Mouse (Mus musculus): ENCODE measurements at regions not wholly inside any gene's neighbourhood (a gene's known extent, or its start where the extent isn't known, plus 50 kb on each side); places are given as distances from the start of the nearest gene placed in this dataset.

GRCm38 (mm10) chr13:25560339-25560738, 290.0 kb upstream of the Nrsn1 start:
- 42% methylated on average over 2 of the region's 2 CpGs for WGBS
- DNase-seq (ENCODE audit: low spot score) (no peak), ATAC-seq (ENCODE audit: insufficient read depth, low read depth) (no peak)
- Histone ChIP-seq H3K27me3 (ENCODE audit: control insufficient read depth, insufficient read depth, low read length) (no peaks in the 10 kb centered on the region), H3K9me3 (replicated peaks; ENCODE audit: control insufficient read depth, low read length) (no peaks in the 10 kb centered on the region), H3K9ac (replicated peaks; ENCODE audit: low read depth, low read length) (no peak overlapping the region), H3K36me3 (replicated peaks; ENCODE audit: control insufficient read depth, insufficient read depth, low read length) (no peaks in the 10 kb centered on the region), H3K27ac (ENCODE audit: low read depth) (no peak overlapping the region), H3K4me1 (ENCODE audit: control insufficient read depth, insufficient read depth) (no peaks in the 10 kb centered on the region), H3K4me3 (ENCODE audit: low read depth, low read length) (no peak overlapping the region), H3K4me2 (ENCODE audit: low read depth, low read length) (no peak overlapping the region)
- TF ChIP-seq EP300 (IDR thresholded peaks at IDR 0.05; ENCODE audit: low read depth): no peak
- TF ChIP-seq CTCF (IDR thresholded peaks at IDR 0.05; ENCODE audit: low read depth): no peak

GRCm38 (mm10) chr13:25554962-25555361, 284.7 kb upstream of the Nrsn1 start:
- WGBS: 83% methylated on average over 6 of the region's 6 CpGs
- H3K4me1 ChIP-seq (ENCODE audit: control insufficient read depth, insufficient read depth): no peaks in the 10 kb centered on the region
- no peak for ATAC-seq (ENCODE audit: insufficient read depth, low read depth)

GRCm38 (mm10) chr13:25548551-25548950, 278.2 kb upstream of the Nrsn1 start:
- H3K36me3 ChIP-seq (replicated peaks; ENCODE audit: control insufficient read depth, insufficient read depth, low read length): no peaks in the 10 kb centered on the region
- DNase-seq (ENCODE audit: low spot score) (no peak), ATAC-seq (ENCODE audit: insufficient read depth, low read depth) (no peak)
- WGBS: 82% methylated on average over 9 of the region's 9 CpGs
- H3K4me3 ChIP-seq (ENCODE audit: low read depth, low read length): no peak overlapping the region
- no peaks in the 10 kb centered on the region for H3K4me1 ChIP-seq (ENCODE audit: control insufficient read depth, insufficient read depth)
- no peaks in the 10 kb centered on the region for H3K27me3 ChIP-seq (ENCODE audit: control insufficient read depth, insufficient read depth, low read length)
- H3K27ac ChIP-seq (ENCODE audit: low read depth): no peak overlapping the region
- no peak overlapping the region for H3K9ac ChIP-seq (replicated peaks; ENCODE audit: low read depth, low read length)
- H3K9me3 ChIP-seq (replicated peaks; ENCODE audit: control insufficient read depth, low read length): no peaks in the 10 kb centered on the region
- TF ChIP-seq CTCF (IDR thresholded peaks at IDR 0.05; ENCODE audit: low read depth): no peak
- TF ChIP-seq EP300 (IDR thresholded peaks at IDR 0.05; ENCODE audit: low read depth): no peak
- no peak overlapping the region for H3K4me2 ChIP-seq (ENCODE audit: low read depth, low read length)

More at GRCm38 (mm10) chr13:25554962-25555361, 284.7 kb upstream of the Nrsn1 start:
- Histone ChIP-seq H3K27me3 (ENCODE audit: control insufficient read depth, insufficient read depth, low read length) (no peaks in the 10 kb centered on the region), H3K9ac (replicated peaks; ENCODE audit: low read depth, low read length) (no peak overlapping the region), H3K27ac (ENCODE audit: low read depth) (no peak overlapping the region), H3K9me3 (replicated peaks; ENCODE audit: control insufficient read depth, low read length) (no peaks in the 10 kb centered on the region), H3K4me2 (ENCODE audit: low read depth, low read length) (no peak overlapping the region), H3K4me3 (ENCODE audit: low read depth, low read length) (no peak overlapping the region), H3K36me3 (replicated peaks; ENCODE audit: control insufficient read depth, insufficient read depth, low read length) (no peaks in the 10 kb centered on the region)
- TF ChIP-seq CTCF (IDR thresholded peaks at IDR 0.05; ENCODE audit: low read depth): no peak
- no peak for TF ChIP-seq EP300 (IDR thresholded peaks at IDR 0.05; ENCODE audit: low read depth)
- DNase-seq (ENCODE audit: low spot score): no peak

- Histone ChIP-seq H3K4me1 (ENCODE audit: control insufficient read depth, insufficient read depth) (no peaks in the 10 kb centered on the region), H3K36me3 (replicated peaks; ENCODE audit: control insufficient read depth, insufficient read depth, low read length) (no peaks in the 10 kb centered on the region), H3K9ac (replicated peaks; ENCODE audit: low read depth, low read length) (no peak overlapping the region), H3K27me3 (ENCODE audit: control insufficient read depth, insufficient read depth, low read length) (no peaks in the 10 kb centered on the region), H3K9me3 (replicated peaks; ENCODE audit: control insufficient read depth, low read length) (no peaks in the 10 kb centered on the region), H3K4me3 (ENCODE audit: low read depth, low read length) (no peak overlapping the region), H3K4me2 (ENCODE audit: low read depth, low read length) (no peak overlapping the region), H3K27ac (ENCODE audit: low read depth) (no peak overlapping the region)
- 72% methylated on average over 12 of the region's 12 CpGs for WGBS
- TF ChIP-seq CTCF (IDR thresholded peaks at IDR 0.05; ENCODE audit: low read depth): no peak
- no peak for TF ChIP-seq EP300 (IDR thresholded peaks at IDR 0.05; ENCODE audit: low read depth)
- no peak for ATAC-seq (ENCODE audit: insufficient read depth, low read depth)
- DNase-seq (ENCODE audit: low spot score): no peak
Measured at GRCm38 (mm10) chr13:25547150-25548145, 277.1 kb upstream of the Nrsn1 start.

- Histone ChIP-seq H3K4me1 (ENCODE audit: control insufficient read depth, insufficient read depth) (no peaks in the 10 kb centered on the region), H3K9me3 (replicated peaks; ENCODE audit: control insufficient read depth, low read length) (no peaks in the 10 kb centered on the region), H3K27me3 (ENCODE audit: control insufficient read depth, insufficient read depth, low read length) (no peaks in the 10 kb centered on the region), H3K27ac (ENCODE audit: low read depth) (no peak overlapping the region), H3K4me2 (ENCODE audit: low read depth, low read length) (no peak overlapping the region), H3K4me3 (ENCODE audit: low read depth, low read length) (no peak overlapping the region), H3K9ac (replicated peaks; ENCODE audit: low read depth, low read length) (no peak overlapping the region), H3K36me3 (replicated peaks; ENCODE audit: control insufficient read depth, insufficient read depth, low read length) (no peaks in the 10 kb centered on the region)
- ATAC-seq (ENCODE audit: insufficient read depth, low read depth) (no peak), DNase-seq (ENCODE audit: low spot score) (no peak)
- 48% methylated on average over 3 of the region's 3 CpGs for WGBS
- TF ChIP-seq EP300 (IDR thresholded peaks at IDR 0.05; ENCODE audit: low read depth) (no peak), CTCF (IDR thresholded peaks at IDR 0.05; ENCODE audit: low read depth) (no peak)
Measured at GRCm38 (mm10) chr13:25524094-25524493, 253.8 kb upstream of the Nrsn1 start.

Measured in heart, postnatal 0 days (tissue).